Mouse (Mus musculus) limb, embryonic 15.5 days (tissue): ENCODE data around the gene Oaf. TPM values are rescaled to one million over a fixed set of nuclear protein-coding genes. Genes with fewer than 3 reads are reported as not detected.

Source experiments
- polyA plus RNA-seq: library from polyadenylated mRNA; unstranded; fragments of >200 nt; fragmentation: Nextera tagmentation; extraction: Ambion mirVana; gene quantifications from 2 replicates; pipeline ENCODE4 v1.2.1, GENCODE M21; 2015

Gene Oaf
- polyA plus RNA-seq, 1 experiment from 2014 or later = 102 TPM

Other genes starting within 250 kb of the Oaf start
- gene Arhgef12, start 132.7 kb downstream of the Oaf start, polyA plus RNA-seq = 10.4 and 13.2 TPM in 2 replicates
- 5.0 and 5.3 TPM in 2 replicates for gene Tmem136, start 123.3 kb downstream of the Oaf start, polyA plus RNA-seq
- gene Pou2f3, start 29.5 kb downstream of the Oaf start, polyA plus RNA-seq = 10.2 and 11.8 TPM in 2 replicates
- gene Trim29, start 70.9 kb upstream of the Oaf start, polyA plus RNA-seq = 177 and 186 TPM in 2 replicates